Mouse (Mus musculus): ENCODE results near the gene Bag1. TPM values are rescaled to one million over a fixed set of nuclear protein-coding genes. Genes with fewer than 3 reads are reported as not detected.

Bag1 gene
- total RNA-seq, 4 experiments from 2014 or later = 252 to 291 (median 269) TPM

- no peak for DNase-seq (ENCODE audit: low spot score)
Observed at GRCm38 (mm10) chr4:40889252-40889651, 58.8 kb downstream of the Bag1 start.

- no peak for DNase-seq (ENCODE audit: low spot score)
Observed at GRCm38 (mm10) chr4:40888839-40889238, 59.3 kb downstream of the Bag1 start.

Small RNA genes within 50 kb of the gene (microRNA-seq; reads per million reads assigned to microRNA genes)
- not detected for gene Mir3094

Other genes with a start within 250 kb of the Bag1 start
- 10 to 100 TPM; 14.8 to 20.0 (median 16.2) TPM for gene Aptx, start 245.1 kb downstream of the Bag1 start, total RNA-seq (2022)
- 10 to 100 TPM; 46.8 to 94.6 (median 64.6) TPM for gene Dnaja1, start 226.1 kb downstream of the Bag1 start, total RNA-seq (2022)
- gene Smu1, start 190.4 kb downstream of the Bag1 start, total RNA-seq (2022) = 10 to 100 TPM; 29.4 to 31.0 (median 30.4) TPM
- gene B4galt1, start 94.3 kb downstream of the Bag1 start, total RNA-seq (2022) = 10 to 100 TPM; 53.9 to 60.3 (median 57.4) TPM
- 1 to 10 TPM in 1 of 4 experiments, under 1 TPM in 2, not detected in 1; 0.82 to 1.3 (median 0.94) TPM for gene Spink4, start 28.2 kb downstream of the Bag1 start, total RNA-seq (2022)
- gene Chmp5, start 113 bp upstream of the Bag1 start, total RNA-seq (2022) = 10 to 100 TPM; 32.2 to 39.2 (median 37.1) TPM
- gene Nfx1, start 22.6 kb upstream of the Bag1 start, total RNA-seq (2022) = 10 to 100 TPM; 18.8 to 24.0 (median 21.1) TPM
- gene Aqp7, start 99.8 kb upstream of the Bag1 start, total RNA-seq (2022) = 10 to 100 TPM; 24.2 to 36.7 (median 31.4) TPM
- gene Aqp3, start 149.9 kb upstream of the Bag1 start, total RNA-seq (2022) = not detected
- 10 to 100 TPM; 17.5 to 20.6 (median 18.8) TPM for gene Nol6, start 176.2 kb upstream of the Bag1 start, total RNA-seq (2022)
- gene Ube2r2, start 187.4 kb upstream of the Bag1 start, total RNA-seq (2022) = 100 to 1,000 TPM; 124 to 155 (median 142) TPM

Measured in heart, adult 8-10 months (tissue).